Mouse (Mus musculus): Measurements from ENCODE around the gene Prss23.

Gene Prss23

DNA sequence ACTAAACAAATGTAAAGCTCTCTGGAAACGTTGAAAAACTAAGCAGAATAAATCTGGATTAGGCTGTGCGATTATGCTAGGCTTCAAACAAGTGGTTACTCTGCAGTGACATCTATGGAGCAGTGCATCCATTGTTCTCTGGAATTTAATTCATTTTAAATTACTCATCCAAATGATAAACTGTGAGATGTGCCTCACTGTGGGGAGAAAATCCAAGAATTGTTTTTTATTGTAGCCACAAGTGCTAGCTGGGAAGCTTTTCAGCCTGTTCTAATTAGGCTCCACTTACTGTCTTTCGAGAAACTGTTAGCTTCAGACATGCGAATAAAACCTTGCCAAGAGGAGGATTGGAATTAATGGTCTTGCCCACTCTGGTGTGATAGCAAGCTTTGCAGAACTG is 18.3 kb downstream of the Prss23 start:
- no peak for DNase-seq (ENCODE audit: low read depth, low spot score)

DNA sequence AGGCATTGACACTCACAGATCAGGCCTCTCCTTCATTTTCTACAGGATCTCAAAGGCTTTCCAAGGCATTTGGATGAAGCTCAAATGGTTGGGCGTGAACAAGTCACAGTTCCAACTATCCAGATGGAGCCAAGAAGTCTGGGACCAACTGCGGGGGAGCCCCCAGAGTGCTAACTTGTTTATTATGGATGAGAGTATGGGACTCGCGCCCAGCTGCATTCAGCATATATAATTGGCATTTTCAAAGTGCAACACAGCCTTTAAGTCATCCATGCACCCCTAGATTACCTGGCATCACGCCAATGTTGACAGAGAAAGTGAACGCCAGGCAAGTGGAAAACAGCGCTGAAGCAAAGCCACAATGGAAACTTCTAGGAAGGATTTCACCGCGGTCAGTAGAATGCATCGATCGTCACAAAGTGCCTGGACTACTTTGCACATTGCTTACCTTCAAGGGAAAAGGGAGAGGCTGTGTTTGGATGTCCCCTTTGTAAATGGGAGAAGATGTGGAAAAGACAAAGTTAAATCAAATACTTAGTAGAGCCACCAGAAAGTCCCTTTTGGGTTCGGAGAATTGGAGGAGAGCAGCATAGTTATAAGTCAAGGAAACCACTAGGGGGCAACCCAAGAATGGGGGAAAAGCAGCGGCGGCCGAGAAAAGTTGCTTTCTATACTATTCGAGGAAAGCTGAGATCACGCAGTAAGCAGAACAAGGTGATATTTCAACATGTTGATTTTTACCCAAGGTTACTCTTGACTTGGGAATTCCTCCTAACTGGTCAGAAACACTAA is 27.3 kb downstream of the Prss23 start:
- DNase-seq (ENCODE audit: low read depth, low spot score): peak; percentile 50

DNA sequence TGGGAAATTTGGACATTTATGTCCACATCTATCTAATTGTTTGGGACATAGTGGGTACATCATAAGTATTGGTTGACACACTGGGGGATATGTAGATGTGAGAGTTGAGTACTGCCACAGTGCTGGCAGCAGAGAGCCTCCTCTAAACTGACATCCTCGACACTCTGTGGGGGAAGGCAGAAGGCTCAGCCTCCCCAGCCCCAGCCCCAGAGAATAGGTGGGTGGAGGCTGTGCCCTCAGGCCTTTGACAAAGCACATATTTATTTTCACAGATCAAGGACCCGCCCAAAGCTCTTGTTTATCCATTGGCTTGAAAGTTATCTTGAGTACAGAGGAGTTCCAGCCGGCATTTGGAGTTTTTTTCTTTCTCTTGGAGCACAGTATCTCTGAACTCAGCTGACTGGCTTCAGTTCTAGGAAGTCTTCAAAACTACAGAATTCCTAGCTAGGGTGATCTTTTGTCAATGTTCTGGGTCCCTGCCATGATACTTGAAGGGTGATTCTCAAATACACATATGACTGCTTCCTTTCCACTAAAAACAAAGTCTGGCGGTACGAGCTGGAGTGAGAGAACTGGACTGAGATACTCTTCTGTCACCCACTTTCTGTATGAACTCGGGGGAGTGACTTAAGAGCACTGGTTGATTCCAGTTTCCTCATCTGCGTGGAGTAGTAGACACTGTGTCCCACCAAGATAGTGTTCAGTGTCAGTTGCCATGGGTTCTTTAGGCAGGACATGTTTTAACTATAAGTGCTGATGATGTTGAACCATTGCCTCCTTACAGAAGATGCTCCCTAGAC is 43.0 kb downstream of the Prss23 start:
- DNase-seq (ENCODE audit: low read depth, low spot score): no peak

DNA sequence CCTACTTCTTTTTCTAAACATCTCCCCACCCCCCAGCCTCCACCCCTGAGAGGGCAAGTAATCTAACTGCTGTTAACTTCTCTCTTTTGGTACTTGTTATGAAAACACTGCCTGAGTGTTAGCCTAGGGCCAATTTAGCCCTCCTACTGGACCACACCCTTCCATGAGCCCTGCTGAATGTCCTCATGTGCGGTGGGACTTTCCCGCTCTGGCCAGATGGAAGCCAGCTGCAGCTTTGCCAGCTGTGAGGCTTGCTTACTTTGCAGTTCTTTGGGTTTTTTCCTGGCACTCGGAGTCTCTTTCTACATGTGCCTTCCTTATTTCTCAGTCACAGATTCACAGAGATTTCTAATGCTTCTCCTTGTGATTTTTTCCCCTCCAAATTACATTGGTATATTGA is 45.3 kb downstream of the Prss23 start:
- peak; percentile 72 for DNase-seq (ENCODE audit: low read depth, low spot score)

DNA sequence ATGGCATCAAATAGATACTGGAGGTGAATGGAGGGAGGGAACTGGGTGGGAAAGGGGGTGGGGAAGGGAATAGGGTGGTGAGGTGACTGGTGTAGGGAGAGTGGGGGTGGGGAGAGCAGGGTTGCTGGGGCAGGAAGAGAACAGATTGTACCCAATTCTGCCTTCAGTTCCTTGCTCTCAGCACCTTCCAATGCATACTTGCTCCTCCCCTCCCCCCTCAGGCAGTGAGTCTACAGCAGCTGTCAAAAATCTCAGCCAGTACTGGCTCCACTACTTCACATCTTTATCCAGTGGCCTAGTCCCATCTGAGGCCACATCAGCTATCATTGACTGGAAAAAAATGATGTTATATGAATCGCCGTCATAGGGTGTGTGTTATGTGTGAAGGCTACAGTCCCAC is 48.5 kb downstream of the Prss23 start:
- no peak for DNase-seq (ENCODE audit: low read depth, low spot score)

DNA sequence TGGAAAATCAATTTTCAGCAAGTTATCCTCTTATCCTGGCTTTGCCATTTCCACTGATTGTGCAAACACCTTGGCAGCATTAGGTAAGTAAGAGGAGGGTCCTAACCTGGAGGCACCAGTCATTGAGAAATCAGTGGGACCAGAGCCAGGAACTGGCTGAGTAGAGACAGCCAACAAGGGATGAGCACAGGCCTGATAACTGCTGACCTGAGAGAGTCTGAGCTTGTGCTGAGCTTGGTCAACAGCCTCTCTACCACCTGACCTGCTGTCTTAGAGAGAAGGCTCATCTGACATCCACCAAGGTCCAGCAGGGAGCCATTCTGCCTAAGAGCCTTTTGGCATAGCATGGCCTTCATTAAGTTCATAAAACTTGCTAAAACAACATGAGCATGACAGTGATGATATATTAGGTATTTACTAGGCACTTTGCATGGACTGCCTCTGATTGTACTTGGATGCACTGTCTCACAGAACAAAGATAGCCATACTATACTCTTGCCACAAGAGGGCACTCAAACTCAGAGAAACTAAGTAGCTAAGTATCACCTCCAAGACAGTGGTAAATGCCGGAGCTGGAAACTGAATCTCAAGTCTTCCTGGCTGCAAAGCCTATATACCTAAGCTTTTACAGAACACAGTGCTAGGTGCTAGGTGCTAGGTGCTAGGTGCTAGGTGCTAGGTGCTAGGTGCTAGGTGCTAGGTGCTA is 49.5 kb downstream of the Prss23 start:
- DNase-seq (ENCODE audit: low read depth, low spot score): peak; percentile 67

DNA sequence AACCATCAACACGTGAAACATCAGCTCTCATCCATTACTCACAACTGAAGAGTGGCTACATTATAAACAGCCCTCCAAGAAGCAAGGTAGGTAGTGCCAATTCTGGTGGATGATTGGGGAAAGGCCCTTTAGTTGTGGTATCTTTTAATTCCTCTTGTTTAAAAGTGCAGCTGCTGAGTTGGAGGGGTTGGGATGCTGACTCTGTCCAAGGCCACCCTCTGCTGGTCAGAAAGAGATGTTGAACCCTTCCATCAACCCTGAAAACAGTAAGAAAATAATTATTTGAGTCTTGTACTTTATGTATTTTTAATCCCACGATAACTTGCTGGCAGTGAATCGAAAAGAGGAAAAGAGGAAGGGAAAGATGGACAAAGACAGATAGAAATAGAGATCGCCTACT is 53.5 kb downstream of the Prss23 start:
- no peak for DNase-seq (ENCODE audit: low read depth, low spot score)

DNA sequence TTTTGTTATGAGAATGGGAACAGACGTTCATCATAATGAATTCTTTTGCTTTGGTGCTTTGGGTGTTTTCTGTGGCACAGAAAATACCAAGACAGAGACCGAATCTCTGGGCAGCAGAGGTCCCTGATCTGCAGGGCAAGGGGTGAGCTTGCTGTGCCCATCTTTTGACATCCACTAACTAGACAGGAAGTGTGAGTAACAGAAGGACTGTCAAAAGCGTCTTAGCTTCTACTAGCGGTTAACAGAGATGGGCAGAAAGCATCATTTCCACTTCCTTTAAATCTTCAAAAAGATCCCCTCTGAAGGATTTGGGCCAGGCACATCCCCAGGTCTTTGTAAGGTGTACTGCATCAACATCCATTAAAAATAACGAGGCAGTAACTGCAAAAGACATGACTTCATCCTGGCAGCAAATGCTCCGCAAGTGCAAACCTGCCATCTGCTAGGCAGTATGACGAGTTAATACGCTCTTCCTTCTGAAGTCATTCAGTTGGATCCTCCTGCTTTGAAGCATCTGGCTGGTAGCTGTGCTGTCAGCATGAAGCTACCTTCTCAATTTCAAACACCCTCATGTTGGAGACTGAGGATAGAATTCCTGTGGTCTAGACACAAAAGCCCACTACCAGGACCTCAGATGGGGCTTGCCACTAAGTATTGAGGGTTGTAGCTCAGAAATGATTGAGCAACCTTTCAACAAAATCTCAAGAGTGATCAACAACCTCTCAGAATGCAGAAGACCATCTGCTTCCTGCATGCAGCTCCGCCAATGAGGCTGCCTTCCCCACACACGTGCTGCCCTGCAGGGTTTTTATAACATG is 63.0 kb downstream of the Prss23 start:
- no peak for DNase-seq (ENCODE audit: low read depth, low spot score)

DNA sequence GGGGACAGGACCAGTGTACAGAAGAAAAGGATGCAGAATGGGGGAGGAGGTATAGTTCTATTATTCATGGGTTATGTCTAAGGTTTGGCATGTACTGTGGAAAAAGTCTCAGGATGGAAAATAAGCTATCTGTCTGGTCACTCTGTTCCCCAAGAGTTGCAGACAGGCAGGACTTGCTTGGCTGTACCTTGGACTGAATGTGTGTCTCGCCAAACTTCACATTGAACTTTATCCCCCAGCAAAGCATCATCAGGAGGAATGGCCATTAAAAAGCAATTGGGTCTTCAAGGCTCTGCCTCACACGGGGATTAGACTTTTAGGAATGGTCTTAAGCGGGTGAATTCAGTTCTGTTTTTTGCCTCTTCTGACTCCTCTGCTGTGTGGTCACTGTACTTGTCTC is 63.7 kb downstream of the Prss23 start:
- DNase-seq (ENCODE audit: low read depth, low spot score): no peak

DNA sequence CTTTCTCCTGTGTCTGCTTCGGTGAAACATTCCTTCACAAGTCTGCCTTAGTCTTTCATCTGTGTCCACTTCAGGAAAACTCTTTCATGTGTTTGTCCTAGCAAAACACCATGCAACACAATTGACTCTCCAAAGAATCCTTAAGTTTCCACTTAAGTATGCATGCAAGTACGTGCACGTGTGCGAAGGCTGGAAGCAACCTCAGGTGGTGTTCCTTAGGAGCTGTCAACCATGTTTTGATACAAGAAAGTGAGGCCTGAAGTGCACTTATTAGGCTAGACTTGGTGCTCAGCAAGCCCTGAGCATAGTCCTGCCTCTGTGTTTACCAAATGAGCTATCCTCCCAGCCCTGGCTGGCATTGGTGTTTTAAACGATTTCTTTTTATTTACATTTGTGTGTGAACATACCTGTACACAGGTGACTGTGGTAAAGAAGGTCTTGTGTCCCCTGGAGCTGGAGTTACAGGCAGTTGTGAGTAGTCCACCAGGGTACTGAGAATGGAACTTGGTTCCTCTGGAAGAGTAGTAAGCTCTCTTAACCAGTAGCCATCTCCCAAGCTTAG is 64.3 kb downstream of the Prss23 start:
- no peak for DNase-seq (ENCODE audit: low read depth, low spot score)

DNA sequence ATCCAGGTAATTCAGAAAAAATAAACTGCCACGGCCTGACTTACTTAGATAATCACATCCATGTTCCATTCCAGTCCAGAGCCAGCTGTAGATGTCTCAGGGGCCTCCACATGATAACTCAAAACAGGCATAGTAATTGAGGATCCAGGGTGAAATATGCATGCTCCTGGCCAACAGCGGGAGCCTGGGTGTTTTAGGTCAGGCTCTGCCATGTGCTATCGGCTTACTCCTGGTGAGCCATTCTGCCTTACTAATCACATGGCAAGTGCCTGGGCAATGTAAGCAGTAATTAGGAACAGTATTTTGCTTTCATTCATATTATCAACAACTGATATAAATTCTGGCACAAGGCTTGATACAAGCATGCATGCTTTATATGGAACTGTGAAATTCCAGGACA is 65.6 kb downstream of the Prss23 start:
- DNase-seq (ENCODE audit: low read depth, low spot score): no peak

DNA sequence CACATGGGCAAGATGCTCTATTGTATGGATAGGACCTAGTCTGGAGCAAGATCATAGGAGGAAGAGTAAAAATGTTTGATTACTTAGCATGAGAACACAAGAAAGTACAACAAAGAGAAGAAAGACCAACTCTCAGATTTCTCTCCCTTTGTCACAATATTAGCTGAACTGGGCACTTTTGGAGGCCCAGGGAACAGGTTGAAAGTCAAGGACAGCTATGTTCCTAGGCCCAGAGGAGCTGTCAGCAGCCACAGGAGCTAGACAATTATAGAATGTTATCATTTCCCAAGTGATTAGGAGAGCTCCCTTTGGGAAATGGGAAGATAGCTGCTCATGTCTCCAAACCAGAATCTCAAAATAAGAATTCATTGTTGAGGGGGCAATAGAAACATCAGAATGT is 66.1 kb downstream of the Prss23 start:
- no peak for DNase-seq (ENCODE audit: low read depth, low spot score)

DNA sequence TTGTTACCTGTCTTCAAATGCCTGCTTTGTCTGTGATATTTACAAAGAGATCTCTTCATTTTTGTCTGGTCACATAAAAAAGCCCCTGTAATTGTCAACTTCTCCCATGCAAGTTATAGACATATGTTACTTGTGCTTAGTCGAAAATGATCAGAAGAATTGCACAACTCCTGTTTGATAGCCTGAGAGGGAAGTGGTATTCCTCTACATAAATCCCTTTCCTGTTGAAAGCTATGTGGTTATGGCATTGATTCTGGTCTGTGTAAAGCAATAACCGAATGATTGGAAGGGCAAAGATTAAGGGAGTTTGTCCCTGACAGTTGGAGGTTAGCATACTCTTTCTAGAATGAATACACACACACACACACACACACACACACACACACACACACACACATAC is 67.3 kb downstream of the Prss23 start:
- DNase-seq (ENCODE audit: low read depth, low spot score): no peak
